Mouse (Mus musculus) spleen, adult 2 months (tissue): ENCODE measurements around the gene Cdkn2aip. TPM values are rescaled to one million over a fixed set of nuclear protein-coding genes. Genes with fewer than 3 reads are reported as not detected.
A peak's percentile ranks its signal among the peaks of the same experiment; 100 is the strongest.

ENCODE experiments used
- DNase-seq, 2 experiments: peaks; one replicate each; pipeline versions ENCODE4 v3.0.0 to v3.0.0-alpha.2; 2012 to 2021; ENCODE audit warnings: low spot score in 2 of 2, low read depth in 1 of 2
- H3K27ac ChIP-seq: fragments of 200-500 bp; 2 replicates; pipeline ENCODE4 v1.5.1; 2012; ENCODE audit warnings: low read length, inconsistent platforms; ENCODE audit not compliant: insufficient read depth
- H3K27me3 ChIP-seq: fragments of 200-500 bp; 2 replicates; pipeline ENCODE4 v1.6.1; 2012; ENCODE audit warnings: mild to moderate bottlenecking, moderate library complexity, low read length, inconsistent platforms; ENCODE audit not compliant: control insufficient read depth, insufficient read depth
- H3K36me3 ChIP-seq: fragments of 200-500 bp; 2 replicates; pipeline ENCODE4 v1.6.1; 2012; ENCODE audit warnings: mild to moderate bottlenecking, low read length, inconsistent platforms; ENCODE audit not compliant: control insufficient read depth, insufficient read depth
- H3K4me1 ChIP-seq: fragments of 200-500 bp; 2 replicates; pipeline ENCODE4 v1.6.1; 2011; ENCODE audit warnings: inconsistent platforms; ENCODE audit not compliant: control insufficient read depth, insufficient read depth, insufficient read length
- H3K4me3 ChIP-seq: fragments of 200-500 bp; 2 replicates; pipeline ENCODE4 v1.5.1; 2011; ENCODE audit warnings: mild to moderate bottlenecking, inconsistent platforms; ENCODE audit not compliant: insufficient read depth, insufficient read length; ENCODE audit errors: extremely low read depth
- CTCF ChIP-seq: fragments of 200-500 bp; IDR thresholded peaks from 2 replicates; pipeline ENCODE4 v1.5.1; 2011; ENCODE audit warnings: mild to moderate bottlenecking, inconsistent platforms; ENCODE audit not compliant: insufficient read depth, insufficient read length, insufficient replicate concordance; ENCODE audit errors: extremely low read depth
- POLR2A ChIP-seq: fragments of 200-500 bp; IDR thresholded peaks from 2 replicates; pipeline ENCODE4 v1.6.1; 2011; ENCODE audit warnings: low read depth, low read length, inconsistent platforms
- WGBS: fragments of 180-500 bp; shearing (Covaris S2); methylation state at CpG from one replicate; pipeline ENCODE4 v1.1.7; 2018; 5-methylcytosine and 5-hydroxymethylcytosine counted together
- polyA plus RNA-seq: library from polyadenylated mRNA; depleted of rRNA; stranded (reverse); fragments of >200 nt; gene quantifications from 2 replicates; pipeline ENCODE4 v1.2.3, GENCODE M21; 2012

Cdkn2aip gene
- polyA plus RNA-seq, 1 experiment, result 11.2 TPM

DNA sequence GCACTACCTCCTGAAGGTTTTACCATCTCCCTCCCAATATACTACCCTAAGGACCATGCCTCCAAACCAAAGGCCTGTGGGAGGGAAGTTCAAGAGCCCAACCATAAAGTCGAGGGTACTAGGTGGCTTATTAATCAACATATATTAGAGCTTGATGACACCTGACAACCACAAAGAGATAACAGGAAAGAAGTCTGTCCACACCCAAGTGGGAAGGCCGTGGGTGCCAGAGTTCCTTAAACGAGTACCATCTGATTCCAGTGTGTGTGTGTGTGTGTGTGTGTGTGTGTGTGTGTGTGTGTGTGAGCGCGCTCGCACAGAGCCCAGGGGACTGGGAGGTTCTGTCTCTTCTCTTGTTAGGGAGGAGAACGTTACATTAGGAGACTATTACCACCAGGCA is 15.6 kb upstream of the Cdkn2aip start:
- no peak overlapping the region for H3K4me3 ChIP-seq
- WGBS, result 75% methylated on average over 7 of the region's 7 CpGs
- DNase-seq, result no peak
- no peaks in the 10 kb centered on the region for H3K27me3 ChIP-seq
- no peaks in the 10 kb centered on the region for H3K4me1 ChIP-seq
- no peaks in the 10 kb centered on the region for H3K36me3 ChIP-seq
- H3K27ac ChIP-seq, result no peak overlapping the region
- TF ChIP-seq POLR2A, result no peak
- no peak for TF ChIP-seq CTCF

- WGBS, result 83% methylated on average over 6 of the region's 6 CpGs
- H3K4me1 ChIP-seq, result no peaks in the 10 kb centered on the region
- H3K36me3 ChIP-seq, result no peaks in the 10 kb centered on the region
- H3K4me3 ChIP-seq, result no peak overlapping the region
- no peaks in the 10 kb centered on the region for H3K27me3 ChIP-seq
- no peak overlapping the region for H3K27ac ChIP-seq
- DNase-seq, result no peak
- TF ChIP-seq POLR2A (no peak), CTCF (no peak)
These were observed 13.2 kb upstream of the Cdkn2aip start for GRCm38 (mm10) chr8:47726945-47727344.

GRCm38 (mm10) chr8:47721609-47722008 is 7.9 kb upstream of the Cdkn2aip start:
- WGBS, result 81% methylated on average over 4 of the region's 4 CpGs
- no peaks in the 10 kb centered on the region for H3K27me3 ChIP-seq
- no peaks in the 10 kb centered on the region for H3K4me1 ChIP-seq
- H3K27ac ChIP-seq, result no peak overlapping the region
- H3K4me3 ChIP-seq, result no peak overlapping the region
- DNase-seq, result no peak
- H3K36me3 ChIP-seq, result no peaks in the 10 kb centered on the region
- no peak for TF ChIP-seq POLR2A
- TF ChIP-seq CTCF, result no peak

DNA sequence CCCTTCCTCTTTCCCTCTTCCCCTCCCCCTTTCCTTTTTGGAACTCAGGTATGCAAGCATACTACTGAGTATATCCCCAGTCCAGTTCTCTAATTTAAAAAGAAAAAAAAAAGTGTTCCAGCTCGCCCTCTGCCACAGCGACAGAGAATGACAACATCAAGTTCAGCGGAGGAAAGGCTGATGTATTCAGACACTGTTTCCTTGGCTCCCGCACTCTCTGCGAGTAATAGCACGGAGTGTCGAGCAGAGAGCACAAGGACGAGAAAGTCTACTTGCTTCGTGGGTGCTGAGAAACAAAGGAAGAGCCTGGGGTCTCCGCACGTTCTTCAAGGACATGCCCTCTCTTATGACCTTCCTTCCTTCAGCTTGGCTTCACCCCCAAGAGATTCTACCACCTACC is 4.9 kb upstream of the Cdkn2aip start:
- Histone ChIP-seq H3K4me1 (peaks cover 2% of the 10 kb centered on the region; the same call in 1 of the 2 replicates), H3K27ac (no peak overlapping the region), H3K36me3 (no peaks in the 10 kb centered on the region), H3K27me3 (no peaks in the 10 kb centered on the region), H3K4me3 (no peak overlapping the region)
- no peak for DNase-seq
- TF ChIP-seq CTCF (no peak), POLR2A (no peak)
- WGBS, result 45% methylated on average over 11 of the region's 11 CpGs

- Histone ChIP-seq H3K27me3 (no peaks in the 10 kb centered on the region), H3K4me1 (peaks cover 2% of the 10 kb centered on the region; the same call in 1 of the 2 replicates), H3K4me3 (peak overlapping the region; percentile 98), H3K36me3 (peaks cover 10% of the 10 kb centered on the region; the same call in 1 of the 2 replicates), H3K27ac (peak overlapping the region; percentile 96)
- no peak for TF ChIP-seq CTCF
- no peak for TF ChIP-seq POLR2A
- under 1% methylated on average over 44 of the region's 44 CpGs for WGBS
- DNase-seq, result peak in 1 of 2 experiments; percentile 48
These were observed 515 bp downstream of the Cdkn2aip start for GRCm38 (mm10) chr8:47713171-47713663.

DNA sequence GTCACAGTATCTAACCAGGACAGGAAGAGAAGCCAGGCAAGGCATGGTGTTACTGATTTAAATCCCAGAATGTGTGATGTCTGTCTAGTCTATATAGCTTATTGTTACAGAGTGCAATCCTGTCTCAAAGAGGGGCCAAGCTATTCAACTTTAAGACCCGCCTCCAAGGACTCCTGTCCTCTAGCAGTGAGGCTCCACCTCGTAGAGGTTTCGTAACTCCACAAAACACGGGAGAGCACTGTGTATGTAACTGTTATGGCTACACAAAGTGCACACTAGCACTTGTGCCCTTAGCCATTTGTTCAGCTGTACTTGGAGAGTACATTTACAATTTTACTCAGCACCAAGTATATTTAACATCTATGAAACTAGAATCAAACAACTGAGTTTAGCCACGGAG is 5.6 kb downstream of the Cdkn2aip start:
- no peak for DNase-seq
- Histone ChIP-seq H3K36me3 (peaks cover 15% of the 10 kb centered on the region), H3K4me1 (no peaks in the 10 kb centered on the region), H3K27ac (no peak overlapping the region), H3K4me3 (no peak overlapping the region), H3K27me3 (no peaks in the 10 kb centered on the region)
- 85% methylated on average over 5 of the region's 5 CpGs for WGBS
- TF ChIP-seq POLR2A, result no peak
- TF ChIP-seq CTCF, result no peak

GRCm38 (mm10) chr8:47706746-47707145 is 7.0 kb downstream of the Cdkn2aip start:
- Histone ChIP-seq H3K27me3 (no peaks in the 10 kb centered on the region), H3K27ac (no peak overlapping the region), H3K36me3 (peaks cover 13% of the 10 kb centered on the region), H3K4me3 (no peak overlapping the region), H3K4me1 (no peaks in the 10 kb centered on the region; the same call in 1 of the 2 replicates)
- TF ChIP-seq POLR2A (no peak), CTCF (no peak)
- no peak for DNase-seq
- WGBS, result 88% methylated on average over 8 of the region's 8 CpGs
